Mouse (Mus musculus) kidney, adult 2 months (tissue): ENCODE data around the gene Pcbp2.

ENCODE experiments used
- CTCF ChIP-seq: fragments of 200-500 bp; conservative IDR thresholded peaks from 2 replicates; pipeline ENCODE4 v1.5.1; 2011; ENCODE audit warnings: low read depth, mild to moderate bottlenecking, control low read depth, low read length, moderate library complexity, mixed read lengths; ENCODE audit not compliant: insufficient read depth, insufficient read length
- POLR2A ChIP-seq: fragments of 200-500 bp; IDR thresholded peaks from one replicate; pipeline ENCODE4 v1.6.1; 2011; ENCODE audit warnings: low read depth, low read length, control low read depth

DNA sequence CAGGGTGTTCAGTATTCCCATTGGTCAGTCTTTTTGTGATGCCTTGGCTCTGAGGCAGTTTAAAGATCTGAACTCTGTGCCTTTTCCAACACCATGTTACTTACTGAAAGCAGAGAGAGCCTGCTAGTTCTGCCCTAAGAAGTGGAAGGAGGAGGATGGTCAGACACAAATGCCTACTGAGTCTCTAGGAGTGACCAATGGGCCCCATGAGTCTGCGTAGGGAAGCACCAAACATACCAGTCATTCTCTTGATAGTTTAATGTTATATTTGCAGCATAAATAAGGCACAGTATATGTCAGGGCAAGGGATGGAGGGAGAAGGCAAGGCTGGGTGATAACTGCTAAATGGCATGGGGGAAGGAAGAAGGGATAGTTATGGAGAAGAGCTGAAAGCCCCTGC lies 58.1 kb downstream of the Pcbp2 start:
- TF ChIP-seq CTCF (no peak), POLR2A (no peak)
